Mouse (Mus musculus) hindbrain, embryonic 10.5 days (tissue): ENCODE data around the gene Itch. TPM values are rescaled to one million over a fixed set of nuclear protein-coding genes. Genes with fewer than 3 reads are reported as not detected.
"Not testable (repeated sequence)": the region's sequence is repeated elsewhere in the genome, so short reads cannot be mapped to it uniquely, and the experiment has no call there.

Experiments
- DNase-seq: peaks from one replicate; pipeline ENCODE4 v3.0.0-alpha.2; 2017; ENCODE audit warnings: low spot score
- H3K27ac ChIP-seq: fragments of 300-500 bp; sonication (generic); 2 replicates; pipeline ENCODE4 v1.5.1; 2016; ENCODE audit warnings: mild to moderate bottlenecking, moderate library complexity
- H3K27me3 ChIP-seq: fragments of 300-500 bp; sonication (generic); 2 replicates; pipeline ENCODE4 v1.6.1; 2016; ENCODE audit warnings: mild to moderate bottlenecking; ENCODE audit not compliant: poor library complexity, insufficient read depth, severe bottlenecking
- H3K36me3 ChIP-seq: fragments of 300-500 bp; sonication (generic); 2 replicates; pipeline ENCODE4 v1.6.1; 2016; ENCODE audit warnings: mild to moderate bottlenecking, moderate library complexity
- H3K4me1 ChIP-seq: fragments of 300-500 bp; sonication (generic); replicated peaks from 2 replicates; pipeline ENCODE4 v1.6.1; 2016; ENCODE audit warnings: mild to moderate bottlenecking
- H3K4me3 ChIP-seq: fragments of 300-500 bp; sonication (generic); 2 replicates; pipeline ENCODE4 v1.5.1; 2016; ENCODE audit warnings: mild to moderate bottlenecking, moderate library complexity
- H3K9me3 ChIP-seq: fragments of 300-500 bp; sonication (generic); 2 replicates; pipeline ENCODE4 v1.6.1; 2016; ENCODE audit warnings: mild to moderate bottlenecking, moderate library complexity
- WGBS: fragments of 180-500 bp; shearing (Covaris S2); methylation state at CpG from one replicate; pipeline ENCODE4 v1.1.7; 2016; 5-methylcytosine and 5-hydroxymethylcytosine counted together
- polyA plus RNA-seq: library from polyadenylated mRNA; unstranded; fragments of >200 nt; fragmentation: Nextera tagmentation; extraction: Ambion mirVana; gene quantifications from 2 replicates; pipeline ENCODE4 v1.2.1, GENCODE M21; 2016

The Itch gene
- polyA plus RNA-seq, 1 experiment from 2014 or later, result 50.9 TPM

DNA sequence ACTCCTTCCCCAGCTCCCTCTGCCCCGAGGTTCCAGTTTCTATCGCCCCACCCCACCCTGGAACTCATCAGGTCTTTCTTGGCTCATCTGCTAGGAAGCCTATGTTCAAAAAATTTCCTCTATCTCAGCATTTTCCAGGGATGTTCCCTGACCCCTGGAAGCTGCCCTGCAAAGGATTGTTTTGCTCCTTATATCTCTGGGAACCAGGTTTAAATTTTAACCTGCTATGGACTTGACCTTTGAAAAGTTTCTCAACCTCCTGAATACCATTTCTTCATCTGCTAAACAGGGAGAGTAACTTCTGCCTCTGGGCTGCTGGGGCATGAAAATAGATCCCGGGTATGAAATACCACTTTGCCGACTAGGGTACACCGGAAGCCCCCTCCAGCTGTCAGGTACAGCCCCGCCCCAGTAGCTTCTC, 31.5 kb upstream of the Itch start:
- 60% methylated on average over 6 of the region's 6 CpGs for WGBS
- DNase-seq, result no peak
- H3K4me1 ChIP-seq, result no peaks in the 10 kb centered on the region; the same call in 1 of the 2 replicates
- no peak overlapping the region for H3K27ac ChIP-seq
- H3K4me3 ChIP-seq, result no peak overlapping the region
- no peaks in the 10 kb centered on the region for H3K27me3 ChIP-seq
- H3K36me3 ChIP-seq, result no peaks in the 10 kb centered on the region
- H3K9me3 ChIP-seq, result no peaks in the 10 kb centered on the region

- Histone ChIP-seq H3K27ac (no peak overlapping the region), H3K27me3 (no peaks in the 10 kb centered on the region)
- DNase-seq, result no peak
Observed at GRCm38 (mm10) chr2:155103607-155104006, 29.7 kb upstream of the Itch start.

GRCm38 (mm10) chr2:155107276-155107675, 26.0 kb upstream of the Itch start:
- 84% methylated on average over 9 of the region's 9 CpGs for WGBS
- H3K9me3 ChIP-seq, H3K4me1 ChIP-seq, H3K36me3 ChIP-seq, H3K4me3 ChIP-seq, H3K27ac ChIP-seq, H3K27me3 ChIP-seq, DNase-seq: not testable (repeated sequence)

More at GRCm38 (mm10) chr2:155103607-155104006, 29.7 kb upstream of the Itch start:
- Histone ChIP-seq H3K9me3 (no peaks in the 10 kb centered on the region), H3K4me1 (no peaks in the 10 kb centered on the region; the same call in 1 of the 2 replicates), H3K36me3 (no peaks in the 10 kb centered on the region), H3K4me3 (no peak overlapping the region)
- 82% methylated on average over 6 of the region's 6 CpGs for WGBS

GRCm38 (mm10) chr2:155115216-155115830, 18.0 kb upstream of the Itch start:
- Histone ChIP-seq H3K27me3 (no peaks in the 10 kb centered on the region), H3K4me1 (no peaks in the 10 kb centered on the region), H3K9me3 (peaks cover 12% of the 10 kb centered on the region; the same call in 1 of the 2 replicates), H3K4me3 (no peak overlapping the region), H3K27ac (no peak overlapping the region), H3K36me3 (no peaks in the 10 kb centered on the region)
- DNase-seq, result no peak
- 72% methylated on average over 7 of the region's 7 CpGs for WGBS

DNA sequence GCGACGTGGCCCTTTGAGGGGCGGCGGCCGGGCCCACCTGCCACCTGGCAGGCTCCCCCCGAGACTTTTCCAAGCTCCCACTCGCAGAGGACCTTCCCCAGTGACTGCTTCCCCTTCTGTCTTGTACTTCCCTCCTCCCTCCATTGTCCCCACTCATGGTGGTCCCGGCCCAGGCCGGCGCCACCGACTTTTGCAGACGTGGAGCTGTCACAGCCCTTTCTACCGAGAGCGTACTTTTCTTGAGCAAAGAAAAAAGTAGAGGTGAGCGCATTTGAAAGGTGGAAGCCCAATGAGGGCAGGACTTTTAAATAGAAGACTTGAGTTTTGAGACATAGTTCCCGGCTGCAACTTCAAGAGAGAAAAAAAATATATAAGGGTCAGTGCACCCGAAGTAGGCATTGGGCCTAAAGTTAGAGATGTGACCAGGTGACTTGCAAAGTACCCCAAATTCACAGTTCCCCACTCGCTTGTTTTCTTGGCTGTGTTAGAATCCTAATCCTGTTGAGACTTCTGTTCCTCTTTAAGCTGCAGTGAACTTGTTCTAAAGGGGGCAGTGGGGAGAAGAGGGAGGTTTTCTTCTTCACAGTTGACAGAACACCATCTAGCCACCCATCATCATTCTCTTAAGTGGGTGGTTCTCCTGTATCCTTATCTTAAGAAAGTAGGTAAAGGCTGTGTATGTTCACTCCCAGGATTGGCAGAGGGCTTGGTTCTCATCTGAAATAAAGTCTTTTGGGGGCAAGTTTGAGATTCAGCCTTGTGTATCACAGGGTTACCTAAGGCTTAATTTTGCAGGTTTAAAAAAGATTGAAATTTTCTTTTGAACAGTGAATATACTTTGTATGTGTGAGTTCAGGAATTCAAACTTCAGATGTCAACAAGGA, 910 bp downstream of the Itch start:
- DNase-seq, result no peak

DNA sequence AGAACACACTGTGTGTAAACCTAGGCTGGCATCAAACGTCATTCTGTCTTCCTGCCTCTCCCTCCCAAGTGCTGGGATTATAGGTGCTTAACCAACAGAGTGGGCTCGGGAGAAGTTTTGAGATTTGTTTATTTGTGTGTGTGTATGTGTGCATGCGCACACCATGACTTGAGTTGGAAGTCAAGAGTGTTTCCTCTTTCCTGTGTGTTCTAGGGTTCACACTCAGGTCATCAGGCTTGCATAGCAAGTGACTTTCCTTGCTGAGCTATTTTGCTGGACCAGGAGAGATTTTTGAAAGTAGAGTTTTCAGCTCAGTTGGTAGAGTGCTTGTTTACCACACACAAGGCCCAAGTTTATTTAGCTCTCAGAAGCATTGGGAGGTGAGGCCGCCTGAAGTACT, 1.8 kb downstream of the Itch start:
- Histone ChIP-seq H3K4me3 (peak overlapping the region; percentile 96), H3K9me3 (no peaks in the 10 kb centered on the region), H3K27ac (no peak overlapping the region), H3K27me3 (no peaks in the 10 kb centered on the region), H3K4me1 (peaks cover 28% of the 10 kb centered on the region), H3K36me3 (peaks cover 28% of the 10 kb centered on the region)
- no peak for DNase-seq
- WGBS, result 79% methylated on average over 4 of the region's 4 CpGs

More for the DNA sequence above, 910 bp downstream of the Itch start:
- no peaks in the 10 kb centered on the region for H3K9me3 ChIP-seq
- 1% methylated on average over 18 of the region's 18 CpGs for WGBS
- peaks cover 19% of the 10 kb centered on the region for H3K36me3 ChIP-seq
- peak overlapping the region; percentile 98 for H3K27ac ChIP-seq
- H3K4me3 ChIP-seq, result peak overlapping the region; percentile 96
- H3K27me3 ChIP-seq, result no peaks in the 10 kb centered on the region
- H3K4me1 ChIP-seq, result peaks cover 28% of the 10 kb centered on the region

DNA sequence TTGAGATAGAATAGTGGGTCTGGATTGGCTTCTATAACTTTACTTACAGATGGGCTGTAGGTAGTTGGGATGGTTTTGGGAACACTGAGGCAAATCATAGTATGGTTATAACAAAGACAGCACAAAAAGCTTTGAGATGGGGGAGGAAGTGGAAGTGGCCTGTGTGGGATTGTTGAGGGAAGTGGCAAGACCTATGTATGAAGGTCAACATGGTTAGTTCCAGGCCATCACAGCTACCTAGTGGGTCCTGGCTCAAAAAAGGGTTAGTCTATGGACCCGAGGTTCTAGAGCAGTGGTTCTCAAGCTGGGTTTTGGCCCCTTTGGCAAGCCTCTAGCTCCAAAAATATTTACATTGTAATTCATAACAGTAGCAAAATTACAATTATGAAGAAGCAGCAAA, 2.2 kb downstream of the Itch start:
- Histone ChIP-seq H3K9me3 (no peaks in the 10 kb centered on the region), H3K27me3 (no peaks in the 10 kb centered on the region), H3K36me3 (peaks cover 32% of the 10 kb centered on the region), H3K27ac (no peak overlapping the region), H3K4me3 (no peak overlapping the region), H3K4me1 (peaks cover 28% of the 10 kb centered on the region)
- 93% methylated on average over 1 of the region's 1 CpGs for WGBS
- DNase-seq, result no peak

GRCm38 (mm10) chr2:155140986-155141385, 7.7 kb downstream of the Itch start:
- peaks cover 85% of the 10 kb centered on the region for H3K36me3 ChIP-seq

GRCm38 (mm10) chr2:155142025-155142555, 8.8 kb downstream of the Itch start:
- no peak for DNase-seq
- Histone ChIP-seq H3K27ac (no peak overlapping the region), H3K4me1 (no peaks in the 10 kb centered on the region), H3K27me3 (no peaks in the 10 kb centered on the region), H3K36me3 (peaks cover 97% of the 10 kb centered on the region), H3K9me3 (peaks cover 19% of the 10 kb centered on the region), H3K4me3 (no peak overlapping the region)

More at GRCm38 (mm10) chr2:155140986-155141385, 7.7 kb downstream of the Itch start:
- Histone ChIP-seq H3K27me3 (no peaks in the 10 kb centered on the region), H3K4me3 (no peak overlapping the region), H3K9me3 (peaks cover 10% of the 10 kb centered on the region; the same call in 1 of the 2 replicates), H3K27ac (no peak overlapping the region), H3K4me1 (peaks cover 4% of the 10 kb centered on the region; the same call in 1 of the 2 replicates)
- 93% methylated on average over 5 of the region's 5 CpGs for WGBS
- no peak for DNase-seq

GRCm38 (mm10) chr2:155149296-155149695, 16.0 kb downstream of the Itch start:
- not testable (repeated sequence) for H3K4me3 ChIP-seq, H3K4me1 ChIP-seq, DNase-seq, H3K27me3 ChIP-seq, H3K27ac ChIP-seq
- Histone ChIP-seq H3K9me3 (peaks cover 34% of the 10 kb centered on the region), H3K36me3 (peaks cover 75% of the 10 kb centered on the region)

GRCm38 (mm10) chr2:155207419-155207818, 74.1 kb downstream of the Itch start:
- Histone ChIP-seq H3K9me3 (no peaks in the 10 kb centered on the region), H3K27ac (no peak overlapping the region), H3K4me3 (no peak overlapping the region), H3K27me3 (no peaks in the 10 kb centered on the region), H3K36me3 (peaks cover 96% of the 10 kb centered on the region), H3K4me1 (no peaks in the 10 kb centered on the region)
- no peak for DNase-seq
- WGBS, result 83% methylated on average over 2 of the region's 2 CpGs

- Histone ChIP-seq H3K36me3 (peaks cover 97% of the 10 kb centered on the region), H3K9me3 (no peaks in the 10 kb centered on the region), H3K27me3 (no peaks in the 10 kb centered on the region), H3K4me3 (no peak overlapping the region), H3K4me1 (no peaks in the 10 kb centered on the region), H3K27ac (no peak overlapping the region)
- 92% methylated on average over 2 of the region's 2 CpGs for WGBS
- no peak for DNase-seq
Observed at GRCm38 (mm10) chr2:155223145-155223544, 89.8 kb downstream of the Itch start.

GRCm38 (mm10) chr2:155224721-155225120, 91.4 kb downstream of the Itch start:
- no peaks in the 10 kb centered on the region for H3K27me3 ChIP-seq
- 92% methylated on average over 7 of the region's 7 CpGs for WGBS
- no peak overlapping the region for H3K4me3 ChIP-seq
- no peak for DNase-seq
- H3K9me3 ChIP-seq, result no peaks in the 10 kb centered on the region
- H3K27ac ChIP-seq, result no peak overlapping the region
- H3K4me1 ChIP-seq, result no peaks in the 10 kb centered on the region
- peaks cover 97% of the 10 kb centered on the region for H3K36me3 ChIP-seq
